Mouse (Mus musculus) midbrain, embryonic 15.5 days (tissue): Measurements from ENCODE around the gene Gtf2h4. TPM values are rescaled to one million over a fixed set of nuclear protein-coding genes. Genes with fewer than 3 reads are reported as not detected.

Experiments
- ATAC-seq: fragments of 200-750 bp; cut with Nextera tagmentation; replicated peaks from 2 replicates; pipeline ENCODE4 v1.8.0; 2017; ENCODE audit warnings: moderate TSS enrichment
- H3K27ac ChIP-seq: fragments of 300-500 bp; sonication (generic); 2 replicates; pipeline ENCODE4 v1.5.1; 2015; ENCODE audit warnings: mild to moderate bottlenecking, inconsistent platforms
- H3K27me3 ChIP-seq: fragments of 300-500 bp; sonication (generic); replicated peaks from 2 replicates; pipeline ENCODE4 v1.6.1; 2015; ENCODE audit warnings: inconsistent platforms
- H3K36me3 ChIP-seq: fragments of 300-500 bp; sonication (generic); replicated peaks from 2 replicates; pipeline ENCODE4 v1.6.1; 2015; ENCODE audit warnings: inconsistent platforms
- H3K4me1 ChIP-seq: fragments of 300-500 bp; sonication (generic); 2 replicates; pipeline ENCODE4 v1.6.1; 2015; ENCODE audit warnings: inconsistent platforms
- H3K4me2 ChIP-seq: fragments of 300-500 bp; sonication (generic); 2 replicates; pipeline ENCODE4 v1.6.1; 2015; ENCODE audit warnings: inconsistent platforms, mild to moderate bottlenecking, moderate library complexity
- H3K4me3 ChIP-seq: fragments of 300-500 bp; sonication (generic); 2 replicates; pipeline ENCODE4 v1.5.1; 2015; ENCODE audit warnings: mild to moderate bottlenecking, inconsistent platforms
- H3K9ac ChIP-seq: fragments of 300-500 bp; sonication (generic); 2 replicates; pipeline ENCODE4 v1.6.1; 2015; ENCODE audit warnings: mild to moderate bottlenecking, inconsistent platforms
- H3K9me3 ChIP-seq: fragments of 300-500 bp; sonication (generic); 2 replicates; pipeline ENCODE4 v1.6.1; 2016; ENCODE audit warnings: inconsistent platforms
- WGBS: fragments of 180-500 bp; shearing (Covaris S2); methylation state at CpG from one replicate; pipeline ENCODE4 v1.1.7; 2015; ENCODE audit warnings: mixed read lengths; 5-methylcytosine and 5-hydroxymethylcytosine counted together
- polyA plus RNA-seq: library from polyadenylated mRNA; unstranded; fragments of >200 nt; fragmentation: Nextera tagmentation; extraction: Ambion mirVana; gene quantifications from 2 replicates; pipeline ENCODE4 v1.2.1, GENCODE M21; 2015

Gene Gtf2h4
- polyA plus RNA-seq, 1 experiment from 2014 or later: 29.5 TPM

DNA sequence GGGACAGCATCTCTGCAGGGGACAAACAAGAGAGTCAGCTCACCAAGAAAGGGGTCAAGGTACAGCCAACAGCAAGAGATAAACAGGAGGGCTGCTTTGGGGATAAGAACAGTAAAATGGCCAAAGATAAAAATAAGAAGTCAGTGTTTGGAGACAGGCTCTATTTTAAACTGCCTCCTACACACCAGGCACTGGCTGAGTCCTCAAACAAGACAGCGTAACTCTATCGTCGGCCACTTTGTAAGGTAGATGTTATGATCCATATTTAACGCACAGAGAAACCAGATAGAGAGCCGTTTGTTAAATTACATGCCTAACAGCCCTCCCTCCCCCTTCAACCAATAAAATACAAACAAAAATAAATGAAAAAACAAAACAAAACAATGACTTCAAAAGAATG is 20.4 kb upstream of the Gtf2h4 start:
- Histone ChIP-seq H3K9ac (no peak overlapping the region), H3K4me2 (no peak overlapping the region), H3K27ac (no peak overlapping the region), H3K27me3 (no peaks in the 10 kb centered on the region), H3K4me1 (peaks cover 22% of the 10 kb centered on the region), H3K4me3 (no peak overlapping the region), H3K36me3 (peaks cover 46% of the 10 kb centered on the region), H3K9me3 (no peaks in the 10 kb centered on the region)
- 94% methylated on average over 5 of the region's 5 CpGs for WGBS
- no peak for ATAC-seq

DNA sequence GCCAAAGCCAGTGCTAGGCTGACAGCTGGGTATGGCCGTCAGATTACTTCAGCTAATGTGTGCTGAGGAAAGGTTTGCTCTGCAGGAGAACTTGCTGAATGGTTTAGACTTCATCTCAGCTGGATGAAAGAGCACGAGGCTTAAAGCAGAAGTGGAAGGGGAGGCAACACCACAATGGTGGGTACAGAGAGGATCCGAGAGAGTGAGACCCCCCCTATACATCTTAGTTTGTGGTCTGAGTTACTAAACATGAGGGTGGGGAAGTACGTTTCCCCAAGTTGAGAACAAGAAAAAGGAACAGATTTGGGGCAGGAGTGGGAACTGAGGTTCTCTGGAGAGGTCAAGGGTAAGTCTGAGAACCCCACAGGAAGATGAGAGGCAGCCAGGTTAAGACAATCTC is 18.8 kb upstream of the Gtf2h4 start:
- peaks cover 8% of the 10 kb centered on the region for H3K4me1 ChIP-seq
- WGBS: 85% methylated on average over 4 of the region's 4 CpGs
- H3K27me3 ChIP-seq: no peaks in the 10 kb centered on the region
- H3K9me3 ChIP-seq: no peaks in the 10 kb centered on the region
- H3K4me3 ChIP-seq: no peak overlapping the region
- H3K36me3 ChIP-seq: peaks cover 62% of the 10 kb centered on the region
- ATAC-seq: no peak
- no peak overlapping the region for H3K9ac ChIP-seq
- H3K27ac ChIP-seq: no peak overlapping the region
- no peak overlapping the region for H3K4me2 ChIP-seq

DNA sequence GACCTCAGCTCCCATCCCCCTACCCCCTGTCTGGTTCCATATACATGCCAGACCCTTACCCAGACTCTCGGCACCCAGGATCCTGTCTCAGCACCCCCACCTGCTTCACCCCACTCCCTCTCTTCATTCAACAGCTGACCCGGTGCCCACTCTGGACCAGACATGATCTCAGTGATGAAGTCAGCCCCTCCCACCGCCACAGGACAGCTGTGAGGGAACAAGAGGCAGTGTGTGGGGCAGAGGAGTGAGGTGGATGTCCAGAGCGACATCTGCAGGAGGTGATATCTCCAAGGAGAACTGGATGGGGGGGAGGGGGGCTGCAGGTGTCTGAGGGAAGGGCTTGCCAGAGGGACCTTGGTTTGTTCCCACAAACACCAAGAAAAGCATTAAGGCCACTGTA is 18.3 kb upstream of the Gtf2h4 start:
- no peak overlapping the region for H3K27ac ChIP-seq
- ATAC-seq: no peak
- H3K4me2 ChIP-seq: no peak overlapping the region
- H3K36me3 ChIP-seq: peaks cover 65% of the 10 kb centered on the region
- peaks cover 2% of the 10 kb centered on the region for H3K4me1 ChIP-seq
- no peak overlapping the region for H3K9ac ChIP-seq
- H3K9me3 ChIP-seq: no peaks in the 10 kb centered on the region
- no peaks in the 10 kb centered on the region for H3K27me3 ChIP-seq
- WGBS: 83% methylated on average over 4 of the region's 4 CpGs
- no peak overlapping the region for H3K4me3 ChIP-seq

DNA sequence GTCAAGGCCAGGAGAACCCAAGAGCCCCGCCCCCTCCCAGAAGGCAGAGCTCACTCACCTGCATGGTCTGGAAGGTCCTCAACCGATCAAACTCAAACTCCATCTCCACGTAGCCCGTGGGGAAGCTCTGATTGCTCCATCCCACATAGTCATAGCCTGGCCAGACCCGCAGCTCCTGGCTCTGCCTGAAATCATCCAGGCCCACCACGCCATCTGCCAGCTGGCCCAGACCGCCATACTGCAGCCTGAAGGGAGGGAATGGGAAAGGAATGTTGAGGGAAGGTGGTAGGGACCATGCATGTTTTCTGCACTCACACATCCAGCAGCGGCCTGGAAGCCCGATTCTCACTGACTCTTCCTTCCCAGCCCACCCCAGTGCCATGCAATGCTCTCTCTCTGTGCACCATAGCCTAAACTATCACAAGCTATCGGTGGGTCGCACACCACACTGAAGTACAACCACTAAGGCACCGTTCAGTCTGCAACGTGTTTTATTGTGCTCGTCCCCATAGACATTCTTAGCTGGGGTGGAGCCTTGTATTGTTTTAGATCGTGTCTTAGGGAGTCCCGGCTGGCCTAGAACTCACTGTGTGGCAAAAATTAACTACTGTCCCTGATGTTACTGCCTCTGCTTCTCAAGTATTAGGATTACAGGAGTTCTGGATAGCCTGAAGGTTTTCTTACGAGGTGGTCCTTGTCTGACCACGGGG is 16.6 kb upstream of the Gtf2h4 start:
- no peak for ATAC-seq
- H3K27me3 ChIP-seq: no peaks in the 10 kb centered on the region
- H3K9ac ChIP-seq: no peak overlapping the region
- H3K9me3 ChIP-seq: no peaks in the 10 kb centered on the region
- 92% methylated on average over 18 of the region's 18 CpGs for WGBS
- peaks cover 14% of the 10 kb centered on the region for H3K4me1 ChIP-seq
- H3K27ac ChIP-seq: no peak overlapping the region
- no peak overlapping the region for H3K4me2 ChIP-seq
- H3K36me3 ChIP-seq: peaks cover 74% of the 10 kb centered on the region
- H3K4me3 ChIP-seq: no peak overlapping the region

DNA sequence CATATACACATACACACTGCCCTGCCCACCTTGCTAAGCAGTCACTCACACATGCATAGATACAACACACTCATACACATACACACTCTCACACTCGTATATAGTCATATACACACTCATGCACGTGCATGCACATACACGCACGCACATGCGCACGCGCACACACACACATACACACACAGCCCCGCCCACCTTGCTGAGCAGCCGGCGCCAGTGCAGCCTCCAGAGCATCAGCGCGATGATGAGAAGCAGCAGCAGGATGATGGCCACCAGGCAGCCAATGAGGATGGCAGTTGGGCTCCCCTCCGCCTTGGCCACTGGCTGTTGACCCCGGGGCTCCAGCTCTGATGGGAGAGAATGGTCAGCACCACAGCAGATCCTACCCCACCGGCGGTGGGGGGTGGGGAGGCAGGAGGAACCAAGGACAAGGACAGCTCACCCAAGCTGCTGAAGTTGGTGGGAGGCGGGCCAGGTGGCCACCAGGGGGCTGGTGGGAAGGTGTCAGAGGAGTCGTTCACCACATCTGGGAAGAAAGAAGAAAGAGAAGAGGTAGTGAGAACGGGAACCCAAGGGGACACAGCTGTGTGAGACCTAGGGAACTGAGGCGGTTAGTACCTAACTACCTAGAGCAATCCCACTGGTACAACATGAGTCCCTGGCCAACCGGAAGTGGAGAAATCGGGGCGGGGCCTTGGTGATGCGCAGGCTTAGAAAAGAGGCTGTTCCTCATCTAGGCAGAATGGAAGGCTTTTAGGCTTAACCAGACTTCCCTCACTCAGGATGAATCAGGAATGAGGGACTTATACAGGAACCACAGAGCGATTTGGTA is 15.0 kb upstream of the Gtf2h4 start:
- 88% methylated on average over 25 of the region's 25 CpGs for WGBS

DNA sequence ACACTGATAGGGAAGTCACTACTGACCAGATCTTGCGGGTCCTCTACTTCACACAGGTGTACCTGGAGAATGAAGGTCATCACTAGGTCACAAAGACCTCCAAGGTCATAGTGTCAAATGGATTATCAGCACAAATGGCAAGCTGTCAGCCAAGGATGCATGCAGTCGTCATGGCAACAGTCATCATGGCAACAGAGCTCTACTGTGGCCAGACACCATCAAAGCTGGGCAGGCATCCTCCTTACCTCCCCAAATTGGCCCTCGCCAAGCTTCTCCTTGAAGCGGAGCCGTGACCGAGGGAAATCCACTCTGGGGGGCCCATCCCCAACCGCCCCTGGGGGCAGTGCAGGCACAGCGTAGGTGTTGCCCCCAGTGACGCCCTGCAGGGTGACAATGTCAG is 11.5 kb upstream of the Gtf2h4 start:
- H3K9ac ChIP-seq: no peak overlapping the region
- H3K36me3 ChIP-seq: peaks cover 63% of the 10 kb centered on the region
- H3K4me2 ChIP-seq: no peak overlapping the region
- 41% methylated on average over 9 of the region's 9 CpGs for WGBS
- H3K4me3 ChIP-seq: no peak overlapping the region
- no peak for ATAC-seq
- no peaks in the 10 kb centered on the region for H3K27me3 ChIP-seq
- H3K27ac ChIP-seq: peak overlapping the region; percentile 65
- H3K4me1 ChIP-seq: peaks cover 16% of the 10 kb centered on the region
- no peaks in the 10 kb centered on the region for H3K9me3 ChIP-seq

More for the DNA sequence above, 15.0 kb upstream of the Gtf2h4 start:
- no peak for ATAC-seq
- H3K9ac ChIP-seq: no peak overlapping the region
- no peak overlapping the region for H3K4me2 ChIP-seq
- H3K27ac ChIP-seq: no peak overlapping the region
- H3K36me3 ChIP-seq: peaks cover 76% of the 10 kb centered on the region
- no peak overlapping the region for H3K4me3 ChIP-seq
- peaks cover 16% of the 10 kb centered on the region for H3K4me1 ChIP-seq
- H3K9me3 ChIP-seq: no peaks in the 10 kb centered on the region
- no peaks in the 10 kb centered on the region for H3K27me3 ChIP-seq

DNA sequence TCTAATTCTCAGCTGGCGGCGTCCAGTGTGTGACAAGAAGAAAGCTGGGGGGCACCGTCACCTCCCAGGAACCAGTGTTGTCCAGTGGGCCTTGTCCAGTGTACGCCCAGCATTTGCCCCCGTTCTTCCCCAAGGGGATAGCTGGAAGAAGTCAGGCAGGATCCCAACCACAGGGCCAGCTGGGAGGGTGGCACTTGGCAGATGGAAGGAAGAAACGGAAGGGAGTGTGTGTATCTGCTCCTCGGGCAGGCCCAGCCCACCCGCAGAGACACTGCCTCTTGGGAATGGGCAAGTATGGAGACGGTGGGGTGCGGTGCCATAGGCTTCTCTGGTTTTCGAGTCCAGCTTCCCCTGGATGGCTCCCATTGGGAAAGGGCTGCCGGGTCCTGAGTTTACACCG is 8.4 kb upstream of the Gtf2h4 start:
- WGBS: 87% methylated on average over 13 of the region's 13 CpGs
- Histone ChIP-seq H3K27ac (no peak overlapping the region), H3K27me3 (no peaks in the 10 kb centered on the region), H3K4me2 (no peak overlapping the region), H3K9ac (no peak overlapping the region), H3K4me3 (no peak overlapping the region), H3K4me1 (peaks cover 16% of the 10 kb centered on the region), H3K36me3 (peaks cover 35% of the 10 kb centered on the region), H3K9me3 (no peaks in the 10 kb centered on the region)
- no peak for ATAC-seq

DNA sequence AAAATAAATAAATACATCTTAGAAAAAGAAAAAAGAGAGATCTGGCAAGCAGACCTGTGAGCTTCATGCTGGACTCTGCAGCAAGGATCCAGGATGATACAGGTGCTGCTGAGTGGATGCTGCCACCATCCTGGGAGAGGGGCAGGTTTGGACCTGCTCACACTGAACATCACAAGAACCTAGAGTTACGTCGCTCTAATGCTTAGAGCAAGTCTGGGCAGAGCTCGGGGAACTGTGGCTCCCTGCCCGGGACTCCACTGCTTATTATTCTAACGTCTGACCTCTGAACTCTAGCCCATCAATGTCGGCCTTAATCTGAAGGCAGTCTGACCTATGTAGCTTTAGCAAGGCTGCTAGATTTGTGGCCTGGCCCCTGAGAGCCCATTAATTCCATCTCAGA is 7.1 kb upstream of the Gtf2h4 start:
- H3K4me2 ChIP-seq: no peak overlapping the region
- H3K4me3 ChIP-seq: no peak overlapping the region
- H3K27ac ChIP-seq: no peak overlapping the region
- no peak for ATAC-seq
- no peak overlapping the region for H3K9ac ChIP-seq
- peaks cover 28% of the 10 kb centered on the region; the same call in 1 of the 2 replicates for H3K36me3 ChIP-seq
- H3K27me3 ChIP-seq: no peaks in the 10 kb centered on the region
- no peaks in the 10 kb centered on the region for H3K9me3 ChIP-seq
- WGBS: 44% methylated on average over 6 of the region's 6 CpGs
- H3K4me1 ChIP-seq: peaks cover 8% of the 10 kb centered on the region

DNA sequence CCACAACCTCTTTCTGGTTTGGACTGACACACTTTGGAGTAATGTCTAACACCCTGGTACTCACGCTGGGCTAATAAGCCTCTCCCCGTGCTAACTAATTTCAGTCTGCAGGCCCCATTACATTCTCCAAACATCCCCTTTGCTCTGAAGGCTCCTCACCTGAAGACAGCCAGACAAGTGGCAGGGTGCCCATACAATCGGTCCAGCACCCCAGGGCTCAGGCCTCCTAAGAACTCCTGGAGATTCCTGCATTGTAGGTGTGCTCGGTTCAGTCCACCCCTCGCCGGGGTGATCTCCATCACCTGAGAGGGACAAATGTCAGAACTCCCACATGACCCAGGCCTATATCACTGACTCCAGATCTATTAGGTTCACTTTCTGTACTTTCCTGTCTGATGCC is 1.0 kb downstream of the Gtf2h4 start:
- no peaks in the 10 kb centered on the region for H3K9me3 ChIP-seq
- H3K27me3 ChIP-seq: no peaks in the 10 kb centered on the region
- peak overlapping the region; percentile 91; the same call in 1 of the 2 replicates for H3K4me2 ChIP-seq
- peaks cover 18% of the 10 kb centered on the region for H3K4me1 ChIP-seq
- H3K4me3 ChIP-seq: peak overlapping the region; percentile 82
- 89% methylated on average over 6 of the region's 6 CpGs for WGBS
- no peak overlapping the region for H3K27ac ChIP-seq
- no peak for ATAC-seq
- H3K9ac ChIP-seq: no peak overlapping the region
- H3K36me3 ChIP-seq: no peaks in the 10 kb centered on the region

DNA sequence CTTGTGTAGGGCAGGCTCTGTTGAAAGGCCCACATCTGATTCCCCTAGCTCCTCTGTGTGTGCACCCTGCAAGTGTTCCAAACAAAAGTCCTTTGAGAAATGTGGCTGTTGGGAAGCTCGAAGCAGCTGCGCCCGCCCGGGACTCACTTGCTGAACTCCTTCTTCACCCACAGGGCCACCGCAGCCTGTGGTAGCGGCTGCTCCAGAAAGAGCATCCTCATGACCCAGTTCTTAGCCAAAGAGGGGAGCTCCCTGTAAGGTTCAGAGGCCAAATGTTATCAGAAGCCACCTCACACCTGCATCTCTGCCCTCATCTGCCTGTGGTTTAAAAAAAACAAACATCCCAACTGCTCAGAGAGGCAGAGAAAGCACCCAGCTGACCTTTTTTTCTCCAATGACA is 1.7 kb downstream of the Gtf2h4 start:
- no peak overlapping the region for H3K4me3 ChIP-seq
- no peak overlapping the region for H3K9ac ChIP-seq
- H3K4me1 ChIP-seq: peaks cover 19% of the 10 kb centered on the region
- 89% methylated on average over 6 of the region's 6 CpGs for WGBS
- no peak overlapping the region for H3K27ac ChIP-seq
- ATAC-seq: no peak
- H3K4me2 ChIP-seq: no peak overlapping the region
- H3K9me3 ChIP-seq: no peaks in the 10 kb centered on the region
- H3K27me3 ChIP-seq: no peaks in the 10 kb centered on the region
- no peaks in the 10 kb centered on the region for H3K36me3 ChIP-seq

DNA sequence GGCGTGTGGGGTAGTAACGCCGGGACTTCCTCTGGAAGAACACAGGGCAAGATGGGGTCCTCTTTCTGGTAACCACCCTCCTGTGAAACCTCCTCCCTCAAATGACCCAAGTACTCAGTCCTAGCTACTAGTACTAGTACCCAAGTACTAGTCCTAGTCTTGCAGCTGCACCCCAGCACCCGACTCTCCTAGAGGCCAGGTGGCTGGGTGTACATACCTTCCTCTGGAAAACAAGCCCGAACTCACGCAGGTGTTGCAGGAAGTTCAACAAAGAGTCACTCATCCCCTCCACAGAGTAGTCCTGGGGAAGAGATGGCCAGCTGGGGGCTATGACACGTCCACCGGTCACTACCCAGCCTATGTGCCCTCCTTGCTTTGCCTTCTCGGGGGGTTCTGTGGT is 3.8 kb downstream of the Gtf2h4 start:
- Histone ChIP-seq H3K4me2 (no peak overlapping the region), H3K9me3 (no peaks in the 10 kb centered on the region), H3K9ac (no peak overlapping the region), H3K4me3 (no peak overlapping the region), H3K27ac (no peak overlapping the region), H3K27me3 (no peaks in the 10 kb centered on the region), H3K36me3 (no peaks in the 10 kb centered on the region), H3K4me1 (peaks cover 24% of the 10 kb centered on the region)
- WGBS: 97% methylated on average over 9 of the region's 9 CpGs
- no peak for ATAC-seq

DNA sequence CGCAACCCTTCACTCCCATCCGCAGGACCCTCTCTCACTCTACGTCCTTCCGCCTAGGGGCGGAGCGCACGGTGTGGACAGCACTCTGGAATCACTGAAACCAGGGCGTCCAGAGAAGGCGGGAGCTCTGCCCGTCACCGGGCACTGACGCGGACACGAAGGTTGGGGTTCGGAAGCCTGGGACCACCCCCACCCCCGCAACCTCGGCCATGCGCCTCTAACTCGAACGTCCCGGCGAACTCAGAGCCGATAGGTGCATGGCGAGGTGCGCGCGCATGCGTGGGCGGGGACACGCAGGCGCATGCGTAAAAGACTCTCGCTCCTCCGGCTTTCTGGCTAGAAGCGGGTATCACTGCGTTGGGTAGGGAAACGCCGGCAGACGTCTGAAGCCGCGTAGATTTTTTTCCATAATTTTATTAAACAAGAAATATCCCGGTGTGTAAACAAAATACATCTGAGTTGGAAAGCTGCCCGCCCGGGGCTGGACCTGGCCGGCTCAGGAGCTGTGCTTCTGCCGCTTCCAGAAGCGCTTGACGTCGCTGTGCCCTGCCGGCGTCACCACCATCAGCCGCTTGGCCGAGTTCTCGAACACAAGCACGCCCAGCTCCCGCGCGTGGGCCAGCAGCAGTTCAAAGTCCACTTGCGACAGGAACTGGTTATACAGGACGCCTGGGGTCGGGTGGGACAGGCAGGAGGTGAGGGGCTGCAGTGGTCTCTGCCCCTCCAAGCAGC is 6.0 kb downstream of the Gtf2h4 start, which contains the start of gene Vars2:
Gene Vars2, minus strand, starts transcription at position 259 of the 732 bp plus-strand sequence.
- peak within 1 kb of the TSS; percentile 85 for H3K4me2 ChIP-seq
- 0 out of 2 replicates have a peak, but pooled peaks cover 5% of the 10 kb centered on the region for H3K36me3 ChIP-seq
- ATAC-seq: peak; percentile 93
- H3K9me3 ChIP-seq: no peaks in the 10 kb centered on the region
- no peaks in the 10 kb centered on the region for H3K27me3 ChIP-seq
- 0% methylated on average over 61 of the region's 61 CpGs for WGBS
- peak within 1 kb of the TSS; percentile 90 for H3K9ac ChIP-seq
- H3K4me3 ChIP-seq: peak within 1 kb of the TSS; percentile 67
- peaks cover 16% of the 10 kb centered on the region for H3K4me1 ChIP-seq
- H3K27ac ChIP-seq: peak within 1 kb of the TSS; percentile 85
